Mouse (Mus musculus) gastrocnemius, postnatal 25 days (tissue): ENCODE results near the gene Ccng1. TPM values are rescaled to one million over a fixed set of nuclear protein-coding genes. Genes with fewer than 3 reads are reported as not detected.
"Not testable (repeated sequence)": the region's sequence is repeated elsewhere in the genome, so short reads cannot be mapped to it uniquely, and the experiment has no call there.

Source experiments
- DNase-seq: peaks from one replicate; pipeline ENCODE4 v3.0.0; 2022
- total RNA-seq, 2 experiments: library from RNA; stranded (reverse); gene quantifications; 1 replicate in 1 of 2; 2 replicates in 1 of 2; pipeline ENCODE4 v1.2.3; 2021

Ccng1 gene
- total RNA-seq, 2 experiments from 2014 or later, result 557 to 642 TPM

GRCm38 (mm10) chr11:40732997-40733338, 22.1 kb downstream of the Ccng1 start:
- no peak for DNase-seq

GRCm38 (mm10) chr11:40718324-40718723, 36.8 kb downstream of the Ccng1 start:
- DNase-seq, result no peak

DNA sequence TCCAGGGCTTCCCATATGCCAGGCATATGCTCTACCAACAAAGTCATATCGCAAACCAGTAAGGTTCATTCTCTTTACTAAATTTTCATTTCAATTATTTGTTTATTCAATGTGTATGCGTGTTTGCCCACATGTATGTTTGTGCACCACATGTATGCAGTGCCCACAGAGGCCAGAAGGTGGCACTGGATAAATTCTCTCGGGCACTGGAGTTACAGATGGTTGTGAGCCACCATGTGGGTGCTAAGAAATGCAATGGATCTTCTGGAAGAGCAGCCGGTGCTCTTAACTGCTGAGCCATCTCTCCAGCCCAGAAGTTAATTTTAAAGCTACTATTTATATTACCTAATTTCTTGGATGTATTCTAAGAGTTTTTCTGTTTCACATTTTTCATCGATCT, 39.6 kb downstream of the Ccng1 start:
- DNase-seq, result no peak

- DNase-seq, result no peak
Measured at GRCm38 (mm10) chr11:40713858-40714257, 41.3 kb downstream of the Ccng1 start.

DNA sequence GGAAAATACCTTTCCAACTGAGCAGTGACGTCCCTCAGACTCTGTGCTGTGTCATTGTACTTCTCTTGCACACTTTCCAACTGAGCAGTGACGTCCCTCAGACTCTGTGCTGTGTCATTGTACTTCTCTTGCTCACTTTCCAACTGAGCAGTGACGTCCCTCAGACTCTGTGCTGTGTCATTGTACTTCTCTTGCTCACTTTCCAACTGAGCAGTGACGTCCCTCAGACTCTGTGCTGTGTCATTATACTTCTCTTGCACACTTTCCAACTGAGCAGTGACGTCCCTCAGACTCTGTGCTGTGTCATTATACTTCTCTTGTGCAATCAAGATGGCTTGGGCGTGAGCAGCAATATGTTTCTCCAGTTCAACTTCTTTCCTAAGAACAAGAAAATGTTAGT, 45.2 kb downstream of the Ccng1 start:
- DNase-seq, result not testable (repeated sequence)

Other genes starting within 250 kb of the Ccng1 start
- 10 to 100 TPM; 55.6 to 58.6 TPM for gene Mat2b, start 60.1 kb downstream of the Ccng1 start, total RNA-seq
- under 1 TPM; 0.43 to 0.62 TPM for gene Hmmr, start 21.9 kb downstream of the Ccng1 start, total RNA-seq
- gene Nudcd2, start 21.6 kb downstream of the Ccng1 start, total RNA-seq, result 10 to 100 TPM; 10.6 to 12.5 TPM